Mouse (Mus musculus) frontal cortex, postnatal 36 days (tissue): ENCODE measurements around the gene Gprc5b.

Experiments
- DNase-seq, 2 experiments: peaks; one replicate each; pipeline ENCODE4 v3.0.0; 2022; ENCODE audit warnings: low spot score in 2 of 2

Gprc5b gene

GRCm38 (mm10) chr7:118949749-118950148 is 45.3 kb downstream of the Gprc5b start:
- DNase-seq = no peak

DNA sequence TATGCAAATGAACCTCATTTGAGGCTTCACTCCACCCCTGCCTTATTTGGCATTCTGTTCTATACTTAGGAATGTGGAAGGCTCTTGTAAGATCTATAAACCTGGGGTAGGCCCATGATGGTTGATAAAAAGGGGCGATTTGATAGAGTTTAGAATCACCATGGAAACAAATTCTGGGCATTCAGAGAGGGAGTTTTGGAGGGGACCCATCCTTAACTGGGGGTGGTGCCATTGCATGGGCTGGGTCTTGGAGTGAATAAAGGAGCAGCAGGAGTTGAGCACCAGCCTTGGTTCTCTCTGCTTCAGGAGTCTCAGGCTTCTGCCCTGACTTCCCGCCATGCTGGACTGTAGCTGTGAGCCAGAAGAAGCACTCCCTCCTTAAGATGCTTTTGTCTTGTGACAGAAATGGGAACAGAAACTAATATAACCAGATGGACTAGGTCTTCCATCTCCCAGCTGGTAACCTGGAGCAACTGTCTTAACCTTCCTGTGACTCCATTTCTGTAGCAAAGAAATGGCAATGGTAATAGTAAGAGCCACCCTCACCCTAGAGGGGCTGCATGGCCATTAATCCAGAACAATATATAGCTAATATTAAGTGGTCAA is 46.2 kb downstream of the Gprc5b start:
- no peak for DNase-seq

- DNase-seq = no peak
Measured at GRCm38 (mm10) chr7:118947241-118947640, 47.8 kb downstream of the Gprc5b start.

DNA sequence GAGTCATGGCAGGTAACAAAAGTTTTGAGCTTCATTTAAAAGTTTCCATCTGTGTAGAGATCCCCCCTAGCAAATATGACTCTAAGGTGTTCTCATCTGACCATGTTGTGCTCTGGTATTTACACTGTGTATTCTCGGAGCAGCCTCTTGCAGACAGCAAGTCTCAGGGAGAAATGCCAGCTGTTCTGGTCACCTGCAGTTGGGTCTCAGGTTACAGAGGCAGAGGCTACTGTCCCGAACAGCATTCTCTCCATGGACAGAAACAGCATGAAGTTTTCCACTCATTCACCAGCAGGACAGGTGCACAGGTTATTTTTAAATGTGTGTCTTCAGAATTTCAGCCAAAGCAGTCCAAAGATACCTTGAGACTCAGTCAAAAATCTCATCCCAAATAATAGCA is 50.1 kb downstream of the Gprc5b start:
- no peak for DNase-seq

- DNase-seq = no peak
Measured at GRCm38 (mm10) chr7:118943170-118943569, 51.8 kb downstream of the Gprc5b start.

DNA sequence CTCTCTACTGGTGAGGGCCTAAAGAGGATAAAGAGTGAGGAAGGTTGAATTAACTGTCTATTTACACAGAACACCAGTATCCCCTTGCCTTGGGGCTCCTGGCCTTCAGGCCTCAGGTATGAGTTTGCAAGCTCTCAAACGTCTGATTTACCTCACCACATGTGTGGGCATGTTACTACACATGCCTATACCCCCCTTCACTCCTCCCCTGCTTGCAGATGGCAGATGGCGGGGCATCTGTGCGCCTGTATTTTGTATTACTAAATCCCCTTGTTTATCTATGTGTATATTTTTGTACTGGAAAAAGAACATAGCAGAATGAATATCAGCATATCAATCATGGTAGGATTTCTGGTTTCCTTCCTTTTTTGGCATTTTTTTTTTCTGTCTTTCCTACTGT is 52.7 kb downstream of the Gprc5b start:
- peak in 1 of 2 experiments; percentile 36 for DNase-seq

DNA sequence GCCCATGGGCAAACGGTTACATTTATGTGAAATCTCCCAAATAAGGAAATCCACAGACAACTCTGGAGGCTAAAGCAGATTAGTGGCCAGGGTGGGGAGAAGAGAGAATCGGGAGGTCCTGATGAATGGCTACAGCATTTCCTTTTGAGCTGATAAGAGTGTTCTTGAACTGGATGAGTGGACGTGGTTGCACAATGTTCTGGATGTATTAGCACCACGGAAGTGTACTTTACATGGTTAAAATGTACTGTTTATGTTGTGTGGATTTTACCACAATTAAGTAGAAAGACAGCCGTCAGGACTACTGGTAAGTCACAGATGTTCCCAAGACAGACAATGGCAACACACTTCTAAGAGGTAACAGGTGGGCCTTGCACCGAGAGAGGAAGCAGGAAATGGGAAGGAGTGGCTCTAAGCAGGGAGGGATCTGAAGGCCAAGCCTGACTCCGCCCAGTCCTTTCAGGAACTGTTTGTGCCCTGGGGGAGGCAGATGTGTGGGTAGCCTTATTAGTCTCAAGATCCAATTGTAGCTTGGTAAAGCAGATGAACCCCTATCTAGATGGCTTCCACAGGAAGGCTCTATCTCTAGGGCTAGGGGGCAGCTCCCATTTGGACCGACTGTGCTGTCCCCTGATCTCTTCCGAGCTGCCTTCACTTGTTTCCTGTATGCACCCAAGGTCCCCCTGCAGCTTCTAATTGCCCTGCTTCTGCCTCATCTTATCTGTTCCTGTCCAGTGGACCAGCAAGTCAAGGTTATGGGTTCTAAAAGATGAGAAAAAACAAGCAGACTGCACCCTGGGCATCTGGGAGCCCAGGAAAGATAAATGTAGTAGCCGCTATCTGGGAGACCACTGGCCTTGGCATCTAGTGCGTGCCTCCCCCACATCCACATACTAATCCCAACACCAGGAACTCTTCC is 57.3 kb downstream of the Gprc5b start:
- DNase-seq = no peak

- no peak for DNase-seq
Measured at GRCm38 (mm10) chr7:118936844-118937243, 58.2 kb downstream of the Gprc5b start.

DNA sequence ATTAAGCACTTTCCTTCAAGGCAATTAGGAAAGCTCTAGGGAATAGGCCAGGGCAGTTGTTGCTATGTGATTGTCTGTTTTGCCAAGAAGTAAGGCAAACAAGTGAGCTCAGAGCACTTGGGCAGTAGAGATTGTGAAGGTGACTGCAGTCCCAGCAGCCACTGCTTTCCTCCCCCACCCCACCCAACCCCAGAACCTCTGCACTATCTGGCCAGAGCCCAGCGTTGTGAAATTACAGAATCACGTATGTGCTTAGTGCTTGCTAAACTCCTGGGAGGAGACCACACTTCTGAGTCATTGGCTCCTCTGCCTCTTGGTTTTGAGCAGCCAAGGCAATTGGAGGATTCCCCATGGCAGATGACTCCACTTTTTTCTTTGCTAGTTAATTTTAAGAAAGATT is 59.7 kb downstream of the Gprc5b start:
- DNase-seq = no peak

DNA sequence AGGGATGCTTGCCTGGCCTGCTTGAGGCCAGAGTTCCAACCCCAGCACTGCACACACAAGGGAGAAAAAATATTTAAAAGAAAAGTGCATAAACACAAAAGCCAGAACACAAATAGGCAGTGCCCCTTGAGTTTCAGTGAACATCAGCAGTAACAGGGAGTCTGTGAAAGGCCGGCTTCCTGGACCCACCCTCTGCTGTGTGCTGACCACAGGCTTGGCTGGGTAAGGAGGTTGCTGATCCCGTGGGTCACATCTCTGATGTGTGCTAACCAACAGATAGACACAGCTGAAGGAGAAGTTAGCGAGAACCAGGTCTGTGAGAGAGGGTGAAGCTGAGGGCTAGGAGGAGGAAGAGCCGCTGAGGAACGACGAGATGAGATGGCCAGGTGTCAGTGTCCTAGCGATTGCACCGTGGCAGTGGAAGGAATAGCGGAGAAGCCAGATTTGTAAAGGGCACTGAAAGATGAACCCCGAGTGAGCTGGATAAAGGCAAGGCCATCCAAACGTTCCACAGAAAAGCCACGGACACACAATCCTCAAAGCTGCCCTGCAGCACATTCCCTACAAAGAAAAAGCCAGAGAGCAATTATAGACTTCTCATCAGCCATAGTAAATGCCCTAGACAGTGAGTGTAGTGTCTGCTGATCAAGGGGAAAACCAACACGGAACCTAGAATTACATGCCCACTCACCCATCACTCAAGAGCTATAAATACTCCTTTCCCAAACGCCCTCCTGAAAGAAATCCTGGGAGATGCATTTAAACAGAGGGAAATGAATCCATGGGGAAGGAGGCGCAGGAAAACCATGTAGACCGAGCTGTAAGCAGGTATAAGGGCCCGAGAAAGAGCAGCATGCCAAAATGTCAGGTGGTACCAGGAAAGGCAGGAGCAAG is 63.3 kb downstream of the Gprc5b start:
- no peak for DNase-seq

DNA sequence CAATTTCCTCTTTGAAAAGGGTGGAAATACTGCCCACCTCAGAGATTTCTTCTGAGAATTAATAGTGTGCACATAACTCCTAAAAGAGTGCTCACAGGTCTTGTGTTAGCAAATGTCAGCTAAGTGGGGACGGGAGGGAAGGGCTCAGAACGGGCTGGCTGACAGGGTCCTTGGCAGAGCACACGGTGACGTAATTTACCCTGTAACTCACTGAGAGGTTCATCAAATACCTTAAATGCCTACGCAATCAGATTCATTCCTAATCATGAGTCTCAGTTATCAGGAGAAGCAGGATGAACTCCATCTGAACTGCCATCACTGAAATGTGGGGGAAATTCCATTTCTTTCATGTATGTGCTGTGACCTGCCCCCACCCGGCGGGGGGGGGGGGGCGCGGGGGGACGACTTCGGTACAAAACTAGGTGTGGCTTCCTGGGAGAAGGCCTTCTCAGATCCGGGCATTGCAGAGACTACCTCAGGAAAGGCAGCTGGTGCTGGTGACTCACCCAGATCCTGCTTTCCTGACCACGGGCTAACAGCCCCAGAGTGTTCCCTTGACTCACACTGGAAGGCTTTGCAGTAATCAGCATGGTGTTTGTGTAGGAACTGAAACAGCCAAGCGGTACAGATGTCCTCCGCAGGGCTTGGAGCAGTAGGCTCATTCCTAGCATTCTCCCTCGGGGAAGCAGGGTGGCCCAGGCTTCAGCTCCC is 65.3 kb downstream of the Gprc5b start:
- peak; percentile 36 to 47 for DNase-seq

DNA sequence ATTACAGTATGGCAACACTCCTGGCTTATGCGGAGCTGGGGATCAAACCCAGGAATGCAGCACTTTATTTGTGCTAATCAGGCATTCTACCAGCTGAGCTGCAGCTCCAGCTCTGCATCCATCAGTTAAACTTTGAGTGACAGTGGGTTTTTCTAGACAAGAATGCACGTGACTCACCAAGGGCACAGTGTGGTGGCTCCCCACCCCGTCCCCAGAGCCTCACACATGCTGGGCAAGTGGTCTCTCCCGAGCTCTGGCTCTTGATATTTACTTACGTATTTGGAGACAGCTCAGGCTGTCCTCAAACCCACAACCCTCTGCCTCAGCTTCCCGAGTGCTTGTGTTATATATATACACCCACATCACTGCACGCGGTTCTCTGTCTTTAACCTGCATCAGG is 66.1 kb downstream of the Gprc5b start:
- DNase-seq = no peak

DNA sequence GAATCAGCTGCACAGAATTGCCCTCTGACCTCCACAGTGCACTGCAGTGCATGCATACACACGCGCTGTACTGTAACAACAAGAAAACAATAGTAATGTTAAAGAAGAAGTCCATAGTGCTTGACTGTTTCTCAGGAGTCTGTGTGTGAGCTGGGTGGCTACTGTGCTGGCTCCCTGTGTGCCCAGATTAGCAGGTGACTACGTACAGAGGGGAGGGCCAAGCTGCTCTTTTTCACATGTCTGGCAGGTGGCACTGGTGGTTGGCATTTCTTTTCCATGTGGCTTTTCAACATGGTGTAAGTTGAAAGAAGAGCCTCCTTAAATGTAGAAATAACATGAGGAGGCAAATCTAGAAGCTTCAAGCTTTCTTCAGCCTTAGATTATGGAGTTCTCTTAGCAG is 66.7 kb downstream of the Gprc5b start:
- no peak for DNase-seq

GRCm38 (mm10) chr7:118927279-118927678 is 67.7 kb downstream of the Gprc5b start:
- no peak for DNase-seq

DNA sequence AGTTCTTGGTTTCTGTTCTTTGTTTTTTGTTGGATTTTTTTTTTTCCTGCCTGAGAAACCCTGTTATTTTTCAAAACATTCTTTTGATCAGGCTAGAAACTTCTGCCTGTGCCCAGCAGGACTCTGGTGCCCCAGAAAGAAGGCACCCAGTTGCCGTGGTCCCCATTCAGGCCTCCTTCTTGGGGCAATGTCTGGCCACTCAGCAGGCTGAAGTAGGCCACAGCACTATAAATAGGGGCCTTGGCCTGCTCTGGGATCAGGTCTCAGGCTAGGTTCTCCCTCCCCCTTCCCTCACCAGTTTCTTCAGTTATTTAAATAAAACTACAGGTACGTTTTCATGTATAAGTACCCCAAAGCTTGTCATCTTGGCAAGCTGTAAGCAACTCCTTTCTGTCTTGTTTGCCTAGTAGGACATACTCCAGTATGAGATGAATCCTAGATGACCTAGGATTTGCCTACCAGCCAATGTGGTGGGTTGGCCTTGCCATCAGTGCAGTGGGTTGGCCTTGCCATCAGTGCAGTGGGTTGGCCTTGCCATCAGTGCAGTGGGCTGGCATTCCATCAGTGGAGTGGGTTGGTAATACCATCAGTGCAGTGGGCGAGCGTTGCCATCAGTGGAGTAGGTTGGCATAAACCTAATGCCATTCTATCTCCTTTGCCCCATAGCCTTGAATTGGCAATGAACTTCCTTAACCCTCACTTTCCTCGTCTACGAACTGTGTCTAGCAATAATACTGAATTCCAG is 68.3 kb downstream of the Gprc5b start:
- no peak for DNase-seq

DNA sequence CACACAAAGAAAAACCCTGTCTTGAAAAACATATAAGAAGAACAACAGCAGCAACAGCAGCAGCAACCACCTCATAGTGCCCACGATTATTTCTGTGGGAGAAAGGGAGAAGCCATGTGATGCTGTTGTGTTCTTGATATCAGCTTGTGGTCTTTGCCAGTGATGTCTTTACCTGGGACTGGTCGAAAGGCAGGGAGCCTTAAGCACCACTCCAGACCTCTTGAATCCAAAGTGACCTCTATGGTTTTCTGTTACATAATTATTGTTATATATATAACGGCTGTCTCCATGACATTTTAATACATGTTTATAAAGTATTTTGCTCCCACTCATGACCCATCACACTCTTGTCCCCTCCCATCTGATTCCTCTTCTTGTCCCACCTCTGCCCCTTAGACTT is 69.5 kb downstream of the Gprc5b start:
- no peak for DNase-seq

DNA sequence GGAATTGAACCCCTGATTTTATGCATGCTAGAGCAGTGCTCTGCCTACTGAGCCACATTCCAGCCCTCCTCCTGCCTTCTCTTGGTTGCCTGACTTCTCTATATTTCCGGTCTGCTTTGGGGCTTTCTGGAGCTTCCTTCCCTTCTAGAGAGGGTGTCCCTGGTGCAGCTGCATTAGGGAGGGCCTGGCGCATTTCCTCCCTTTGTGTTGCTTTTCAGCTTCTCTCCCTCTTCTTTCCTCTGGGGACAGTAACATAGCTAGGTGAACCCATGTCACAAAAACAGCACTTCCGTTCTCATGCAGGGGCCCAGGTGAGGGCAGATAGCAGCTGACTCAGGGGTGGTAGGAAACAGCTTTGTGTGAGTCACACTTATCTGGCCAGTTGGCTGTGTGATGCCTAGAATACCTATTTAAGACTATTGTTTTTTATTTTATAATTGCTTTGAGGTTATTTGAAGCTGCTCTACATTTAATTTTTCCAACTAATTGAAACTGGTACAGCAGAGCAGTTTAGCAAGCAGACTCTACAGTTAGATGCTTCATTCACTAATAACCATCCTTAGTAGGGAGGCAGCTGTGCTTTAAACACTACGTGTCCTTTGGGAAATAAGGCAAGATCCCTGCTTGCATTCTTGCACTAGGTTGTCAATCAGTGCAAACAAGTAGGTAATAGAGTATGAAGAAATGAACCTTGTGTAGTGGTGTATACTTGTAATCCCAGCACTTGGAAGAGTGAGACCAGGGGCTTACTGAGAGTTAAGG is 72.4 kb downstream of the Gprc5b start:
- no peak for DNase-seq
